Mouse (Mus musculus) hindbrain, embryonic 12.5 days (tissue): ENCODE measurements around the gene Eif3c. TPM values are rescaled to one million over a fixed set of nuclear protein-coding genes. Genes with fewer than 3 reads are reported as not detected.

Source experiments
- ATAC-seq: fragments of 200-750 bp; cut with Nextera tagmentation; 2 replicates; pipeline ENCODE4 v1.8.0; 2017; ENCODE audit warnings: moderate TSS enrichment; ENCODE audit not compliant: low FRiP score
- H3K27ac ChIP-seq: fragments of 300-500 bp; sonication (generic); 2 replicates; pipeline ENCODE4 v1.5.1; 2016; ENCODE audit warnings: mild to moderate bottlenecking
- H3K27me3 ChIP-seq: fragments of 300-500 bp; sonication (generic); 2 replicates; pipeline ENCODE4 v1.6.1; 2016; ENCODE audit warnings: mild to moderate bottlenecking
- H3K36me3 ChIP-seq: fragments of 300-500 bp; sonication (generic); 2 replicates; pipeline ENCODE4 v1.6.1; 2016; ENCODE audit warnings: mild to moderate bottlenecking
- H3K4me1 ChIP-seq: fragments of 300-500 bp; sonication (generic); 2 replicates; pipeline ENCODE4 v1.6.1; 2016
- H3K4me2 ChIP-seq: fragments of 300-500 bp; sonication (generic); replicated peaks from 2 replicates; pipeline ENCODE4 v1.6.1; 2016; ENCODE audit warnings: mild to moderate bottlenecking
- H3K4me3 ChIP-seq: fragments of 300-500 bp; sonication (generic); 2 replicates; pipeline ENCODE4 v1.5.1; 2016; ENCODE audit warnings: mild to moderate bottlenecking
- H3K9ac ChIP-seq: fragments of 300-500 bp; sonication (generic); 2 replicates; pipeline ENCODE4 v1.6.1; 2016; ENCODE audit warnings: mild to moderate bottlenecking, moderate library complexity
- H3K9me3 ChIP-seq: fragments of 300-500 bp; sonication (generic); replicated peaks from 2 replicates; pipeline ENCODE4 v1.6.1; 2016; ENCODE audit warnings: mild to moderate bottlenecking
- WGBS: fragments of 180-500 bp; shearing (Covaris S2); methylation state at CpG from one replicate; pipeline ENCODE4 v1.1.7; 2016; 5-methylcytosine and 5-hydroxymethylcytosine counted together
- microRNA-seq: library from miRNA; unstranded; fragments of <30 nt; microRNA quantifications from one replicate; pipeline ENCODE4, GENCODE M21; 2017
- polyA plus RNA-seq: library from polyadenylated mRNA; unstranded; fragments of >200 nt; fragmentation: Nextera tagmentation; extraction: Ambion mirVana; gene quantifications from 2 replicates; pipeline ENCODE4 v1.2.1, GENCODE M21; 2016

The Eif3c gene
- polyA plus RNA-seq, 1 experiment from 2014 or later: 206 TPM

DNA sequence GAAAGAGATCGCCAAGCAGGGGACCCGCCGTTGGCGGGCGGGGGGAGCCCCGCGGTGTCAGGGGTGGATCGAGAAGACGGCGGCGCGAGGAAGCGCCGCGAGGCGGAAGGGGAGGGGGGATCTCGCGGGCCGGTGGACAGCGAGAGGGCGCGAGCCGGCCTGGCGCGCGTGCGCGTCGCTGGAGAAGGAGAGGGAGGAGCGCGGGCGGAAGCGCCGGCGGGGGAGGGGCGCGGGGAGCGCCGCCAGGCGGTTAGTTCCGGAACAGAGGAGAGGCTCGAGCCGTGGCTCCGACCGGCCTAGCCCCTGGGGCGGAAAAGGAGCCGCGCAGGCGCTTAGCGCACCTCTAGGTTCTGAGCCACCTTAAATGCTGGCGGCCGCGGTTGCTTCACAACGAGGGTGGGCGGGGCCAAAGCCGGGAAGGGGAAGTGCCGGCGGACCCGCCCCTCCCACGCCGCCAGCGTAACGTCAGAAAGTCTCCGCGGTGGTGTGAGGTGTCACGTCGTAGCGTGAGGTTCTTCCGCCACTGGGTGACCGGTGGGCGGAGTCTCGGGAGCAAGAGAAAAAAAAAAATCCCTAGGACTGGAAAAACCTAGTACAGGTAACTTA is 62.8 kb downstream of the Eif3c start, which contains the start of gene Atxn2l:
TSS of gene Atxn2l (minus strand) at position 165 of the 606 bp plus-strand sequence.
- peak within 1 kb of the TSS; percentile 100 for H3K4me3 ChIP-seq
- peak within 1 kb of the TSS; percentile 100 for H3K27ac ChIP-seq
- H3K9me3 ChIP-seq: no peaks in the 10 kb centered on the region
- H3K36me3 ChIP-seq: peaks cover 28% of the 10 kb centered on the region
- ATAC-seq: peak; percentile 88
- H3K4me1 ChIP-seq: peaks cover 14% of the 10 kb centered on the region
- peak within 1 kb of the TSS; percentile 76 for H3K4me2 ChIP-seq
- under 1% methylated on average over 67 of the region's 72 CpGs for WGBS
- H3K9ac ChIP-seq: peak within 1 kb of the TSS; percentile 100
- no peaks in the 10 kb centered on the region for H3K27me3 ChIP-seq

DNA sequence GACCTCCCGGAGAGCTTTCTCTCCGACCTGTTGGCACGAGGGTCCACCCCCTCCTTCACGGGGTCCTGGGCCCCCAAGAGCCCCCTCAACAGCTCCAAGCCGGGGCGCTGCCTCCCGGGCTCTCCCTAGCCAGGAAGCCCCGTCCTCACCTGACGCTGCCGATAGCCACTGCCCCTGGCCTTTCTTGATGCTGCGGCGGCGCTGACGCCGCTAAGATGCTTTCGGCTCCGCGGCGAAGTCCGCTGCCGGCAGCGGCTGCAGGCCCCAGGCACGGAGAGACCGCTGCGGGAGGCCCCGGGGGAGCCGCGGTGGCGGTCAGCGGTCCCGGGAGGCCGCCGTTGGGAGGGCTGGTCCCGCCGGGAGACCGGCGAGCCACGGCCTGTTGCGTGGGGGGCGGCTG is 63.5 kb downstream of the Eif3c start:
- no peaks in the 10 kb centered on the region for H3K27me3 ChIP-seq
- H3K36me3 ChIP-seq: peaks cover 34% of the 10 kb centered on the region
- H3K9me3 ChIP-seq: no peaks in the 10 kb centered on the region
- H3K4me1 ChIP-seq: peaks cover 14% of the 10 kb centered on the region
- H3K9ac ChIP-seq: peak overlapping the region; percentile 100
- under 1% methylated on average over 40 of the region's 40 CpGs for WGBS
- peak overlapping the region; percentile 100 for H3K4me3 ChIP-seq
- no peak; the same call in 1 of the 2 replicates for ATAC-seq
- peak overlapping the region; percentile 76 for H3K4me2 ChIP-seq
- H3K27ac ChIP-seq: peak overlapping the region; percentile 100

DNA sequence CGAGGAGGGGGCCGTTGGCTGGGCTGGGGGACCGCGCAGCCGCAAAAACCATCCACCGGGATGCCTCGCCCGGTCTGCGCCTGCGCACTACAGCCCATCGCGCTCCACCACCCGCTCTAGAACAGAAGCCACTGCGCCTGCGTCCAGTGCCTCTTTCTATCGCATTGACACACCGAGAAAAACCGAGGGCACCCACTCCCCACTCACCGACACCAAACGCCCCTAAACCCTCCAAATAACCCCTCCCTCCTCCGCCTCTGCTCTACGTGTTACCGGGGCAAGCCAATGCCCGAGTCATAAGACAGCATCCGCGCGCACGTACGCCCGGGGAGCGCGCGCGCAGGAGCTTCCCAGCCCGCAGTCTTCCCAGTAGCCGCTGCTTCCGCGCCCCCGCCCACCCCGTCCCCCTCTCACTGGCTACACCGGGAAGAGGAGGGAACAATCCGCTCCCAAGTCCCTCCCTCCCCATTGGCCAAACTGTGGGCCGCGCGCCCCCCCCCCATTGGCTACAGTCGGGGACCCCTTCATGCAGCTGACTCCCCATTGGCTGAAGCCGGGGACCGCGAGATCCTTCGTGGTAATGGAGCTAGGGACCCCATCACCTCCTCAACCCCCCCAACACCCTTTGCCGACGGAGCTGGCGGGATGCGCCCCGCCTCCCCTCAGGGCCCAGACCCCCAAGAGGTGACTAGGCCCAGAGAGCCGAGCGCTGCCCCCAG is 64.0 kb downstream of the Eif3c start:
- peak overlapping the region; percentile 100 for H3K27ac ChIP-seq
- no peaks in the 10 kb centered on the region for H3K9me3 ChIP-seq
- H3K27me3 ChIP-seq: no peaks in the 10 kb centered on the region
- peak overlapping the region; percentile 100 for H3K4me3 ChIP-seq
- peak overlapping the region; percentile 100 for H3K9ac ChIP-seq
- H3K4me1 ChIP-seq: peaks cover 14% of the 10 kb centered on the region
- peak; percentile 93 for ATAC-seq
- H3K4me2 ChIP-seq: peak overlapping the region; percentile 76
- H3K36me3 ChIP-seq: peaks cover 40% of the 10 kb centered on the region
- WGBS: under 1% methylated on average over 49 of the region's 57 CpGs

DNA sequence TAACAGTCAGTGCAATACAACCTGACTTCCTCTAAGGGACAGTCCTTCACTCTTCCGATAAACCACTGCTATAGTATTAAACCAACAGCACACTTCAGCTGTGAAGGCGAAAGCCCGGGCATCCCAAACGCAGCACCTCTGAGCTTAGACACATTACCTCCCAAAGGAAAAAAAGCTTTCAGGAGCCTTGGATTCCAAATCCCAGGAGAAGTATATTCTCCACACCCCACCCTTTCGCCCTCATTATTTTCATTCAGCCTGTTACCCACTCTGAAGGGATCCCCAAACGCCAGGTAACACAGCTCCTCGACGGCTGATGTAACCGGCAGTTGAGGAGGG is 64.6 kb downstream of the Eif3c start:
- ATAC-seq: no peak
- H3K27ac ChIP-seq: peak overlapping the region; percentile 100

DNA sequence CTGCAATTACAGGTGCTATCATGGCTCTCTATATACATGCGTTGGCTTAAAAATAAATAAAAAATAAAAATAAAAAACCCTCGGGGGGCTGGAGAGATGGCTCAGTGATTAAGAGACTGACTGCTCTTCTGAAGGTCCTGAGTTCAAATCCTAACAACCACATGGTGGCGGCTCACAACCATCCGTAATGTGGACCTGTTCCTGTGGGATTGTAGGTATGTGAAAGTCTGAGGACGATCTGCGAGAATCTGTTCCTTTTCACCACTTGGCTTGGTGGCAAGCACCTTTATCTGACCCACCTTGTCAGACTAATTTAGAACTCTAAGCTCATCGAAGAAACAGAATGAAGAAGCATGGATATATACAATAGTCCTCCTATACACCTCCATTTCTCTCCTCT is 66.8 kb downstream of the Eif3c start:
- H3K4me1 ChIP-seq: peaks cover 14% of the 10 kb centered on the region
- no peak overlapping the region for H3K4me2 ChIP-seq
- no peaks in the 10 kb centered on the region for H3K27me3 ChIP-seq
- H3K27ac ChIP-seq: no peak overlapping the region
- no peak overlapping the region for H3K9ac ChIP-seq
- WGBS: 95% methylated on average over 7 of the region's 7 CpGs
- H3K4me3 ChIP-seq: no peak overlapping the region
- H3K36me3 ChIP-seq: peaks cover 67% of the 10 kb centered on the region
- ATAC-seq: no peak
- no peaks in the 10 kb centered on the region for H3K9me3 ChIP-seq

More for the DNA sequence above, 64.6 kb downstream of the Eif3c start:
- 4% methylated on average over 9 of the region's 9 CpGs for WGBS
- H3K9me3 ChIP-seq: no peaks in the 10 kb centered on the region
- peak overlapping the region; percentile 100 for H3K9ac ChIP-seq
- peaks cover 14% of the 10 kb centered on the region for H3K4me1 ChIP-seq
- H3K27me3 ChIP-seq: no peaks in the 10 kb centered on the region
- H3K4me2 ChIP-seq: peak overlapping the region; percentile 76
- peak overlapping the region; percentile 100 for H3K4me3 ChIP-seq
- H3K36me3 ChIP-seq: peaks cover 45% of the 10 kb centered on the region

DNA sequence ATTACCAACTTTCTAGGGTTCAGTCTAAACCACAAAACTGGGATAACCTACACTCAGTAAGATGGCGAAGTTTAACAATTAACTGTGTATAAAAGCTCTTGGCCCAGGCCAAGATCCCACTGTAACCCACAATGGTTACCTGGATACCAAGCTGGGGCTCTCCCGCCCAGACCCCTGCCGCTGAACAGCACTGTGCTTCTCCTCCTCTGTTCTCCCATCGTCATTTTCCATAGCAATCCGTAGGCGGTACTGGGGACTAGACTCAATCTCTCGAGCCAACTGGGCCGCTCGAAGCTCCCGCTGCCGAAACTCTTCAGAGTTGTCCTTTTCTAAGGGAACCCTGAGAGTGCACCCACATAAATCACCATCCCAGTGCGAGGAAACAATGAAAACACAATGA is 68.2 kb downstream of the Eif3c start:
- 92% methylated on average over 12 of the region's 12 CpGs for WGBS
- Histone ChIP-seq H3K9ac (no peak overlapping the region), H3K27ac (no peak overlapping the region), H3K4me2 (no peak overlapping the region), H3K4me3 (no peak overlapping the region), H3K9me3 (no peaks in the 10 kb centered on the region), H3K36me3 (peaks cover 82% of the 10 kb centered on the region), H3K4me1 (peaks cover 8% of the 10 kb centered on the region), H3K27me3 (no peaks in the 10 kb centered on the region)
- no peak for ATAC-seq

DNA sequence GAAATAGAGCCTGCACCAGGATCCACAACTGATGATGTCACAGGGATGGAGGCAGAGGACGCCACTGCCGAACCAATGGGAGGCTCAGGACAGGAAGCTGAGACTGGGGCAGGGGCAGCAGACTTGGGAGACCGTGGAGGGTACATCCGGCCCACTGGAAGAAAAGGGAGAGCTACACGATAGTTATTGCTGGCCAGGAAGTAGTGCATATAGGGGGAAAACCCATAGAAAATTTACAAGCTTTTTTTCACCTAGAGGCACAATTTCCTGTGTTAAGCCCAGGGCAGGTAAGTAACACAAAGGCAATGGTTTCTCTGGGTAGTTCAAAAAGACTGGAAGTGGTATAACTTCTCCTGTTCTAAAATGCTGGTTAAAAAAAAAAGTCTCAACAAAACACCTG is 69.7 kb downstream of the Eif3c start:
- H3K9me3 ChIP-seq: no peaks in the 10 kb centered on the region
- peaks cover 95% of the 10 kb centered on the region for H3K36me3 ChIP-seq
- no peak overlapping the region for H3K9ac ChIP-seq
- H3K27me3 ChIP-seq: no peaks in the 10 kb centered on the region
- H3K4me3 ChIP-seq: no peak overlapping the region
- 92% methylated on average over 5 of the region's 5 CpGs for WGBS
- H3K27ac ChIP-seq: no peak overlapping the region
- no peak overlapping the region for H3K4me2 ChIP-seq
- ATAC-seq: no peak
- peaks cover 15% of the 10 kb centered on the region for H3K4me1 ChIP-seq

Small RNA genes lying within 50 kb of the gene (microRNA-seq; reads per million reads assigned to microRNA genes)
- 0.81 reads per million for gene Mir7059

Other genes starting within 250 kb of the Eif3c start
- gene Lat, start 196.8 kb downstream of the Eif3c start, polyA plus RNA-seq: 2.8 and 3.0 TPM in 2 replicates
- gene Spns1, start 189.0 kb downstream of the Eif3c start, polyA plus RNA-seq: 67.4 and 67.7 TPM in 2 replicates
- gene Nfatc2ip, start 169.7 kb downstream of the Eif3c start, polyA plus RNA-seq: 3.8 and 4.7 TPM in 2 replicates
- not detected in 2 replicates for gene Cd19, start 151.5 kb downstream of the Eif3c start, polyA plus RNA-seq
- gene Rabep2, start 137.7 kb downstream of the Eif3c start, polyA plus RNA-seq: 31.1 and 32.1 TPM in 2 replicates
- gene Atp2a1, start 103.3 kb downstream of the Eif3c start, polyA plus RNA-seq: 4.1 and 16.7 TPM in 2 replicates
- gene Sh2b1, start 91.0 kb downstream of the Eif3c start, polyA plus RNA-seq: 63.5 and 65.8 TPM in 2 replicates
- gene Tufm, start 79.0 kb downstream of the Eif3c start, polyA plus RNA-seq: 113 and 116 TPM in 2 replicates
- gene Atxn2l, start 63.0 kb downstream of the Eif3c start, polyA plus RNA-seq: 76.8 and 90.1 TPM in 2 replicates
- gene Apobr, start 18.5 kb upstream of the Eif3c start, polyA plus RNA-seq: 0.39 and 0.43 TPM in 2 replicates
- gene Cln3, start 19.4 kb upstream of the Eif3c start, polyA plus RNA-seq: 31.7 and 33.7 TPM in 2 replicates
- not detected in 2 replicates for gene Il27, start 28.5 kb upstream of the Eif3c start, polyA plus RNA-seq
- gene Nupr1, start 64.5 kb upstream of the Eif3c start, polyA plus RNA-seq: 2.8 and 3.8 TPM in 2 replicates
- 27.3 and 40.6 TPM in 2 replicates for gene Sgf29, start 82.9 kb upstream of the Eif3c start, polyA plus RNA-seq
- 0.65 and 1.4 TPM in 2 replicates for gene Sult1a1, start 110.0 kb upstream of the Eif3c start, polyA plus RNA-seq
- gene Bola2, start 129.0 kb upstream of the Eif3c start, polyA plus RNA-seq: 121 and 147 TPM in 2 replicates
- 15.3 and 17.1 TPM in 2 replicates for gene Slx1b, start 129.4 kb upstream of the Eif3c start, polyA plus RNA-seq
- gene Coro1a, start 141.4 kb upstream of the Eif3c start, polyA plus RNA-seq: 53.6 and 56.9 TPM in 2 replicates
- gene Mapk3, start 193.2 kb upstream of the Eif3c start, polyA plus RNA-seq: 63.6 and 67.8 TPM in 2 replicates
- gene Gdpd3, start 199.9 kb upstream of the Eif3c start, polyA plus RNA-seq: 1.4 TPM in 2 replicates
- gene Ypel3, start 210.5 kb upstream of the Eif3c start, polyA plus RNA-seq: 140 and 144 TPM in 2 replicates
- gene Tbx6, start 215.1 kb upstream of the Eif3c start, polyA plus RNA-seq: 0.48 and 1.1 TPM in 2 replicates
- 286 and 294 TPM in 2 replicates for gene Ppp4c, start 226.1 kb upstream of the Eif3c start, polyA plus RNA-seq
- gene Fam57b, start 231.3 kb upstream of the Eif3c start, polyA plus RNA-seq: 23.7 and 24.9 TPM in 2 replicates